Mouse (Mus musculus): ENCODE measurements around the gene Rpl35.
"Not testable (repeated sequence)": the region's sequence is repeated elsewhere in the genome, so short reads cannot be mapped to it uniquely, and the experiment has no call there.

Gene Rpl35

DNA sequence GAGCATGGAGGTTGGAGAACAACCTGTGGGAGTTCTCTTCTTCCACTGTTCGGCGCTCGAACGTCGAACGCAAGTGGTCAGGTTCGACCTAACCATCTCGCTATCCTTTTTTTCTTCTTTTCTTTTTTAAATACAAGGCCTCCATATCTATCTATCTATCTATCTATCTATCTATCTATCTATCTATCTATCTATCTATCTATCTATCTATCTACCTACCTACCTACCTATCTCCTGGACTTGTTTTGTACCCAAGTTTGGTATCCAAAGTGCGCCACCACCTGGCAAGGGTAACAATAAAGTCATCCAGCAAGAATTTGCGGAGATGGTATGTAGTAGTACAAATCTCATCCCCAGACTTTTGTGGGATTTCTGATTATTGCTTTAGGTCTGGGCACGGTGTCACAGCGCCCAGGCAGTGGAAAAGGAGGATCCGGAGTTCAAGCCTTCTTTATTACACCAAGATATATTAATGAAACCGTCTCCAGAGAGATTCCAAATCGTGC is at the start of gene Rpl35:
Gene Rpl35, minus strand, starts transcription at position 51 of the 506 bp plus-strand sequence.
- DNase-seq (ENCODE audit: low spot score), result no peak

DNA sequence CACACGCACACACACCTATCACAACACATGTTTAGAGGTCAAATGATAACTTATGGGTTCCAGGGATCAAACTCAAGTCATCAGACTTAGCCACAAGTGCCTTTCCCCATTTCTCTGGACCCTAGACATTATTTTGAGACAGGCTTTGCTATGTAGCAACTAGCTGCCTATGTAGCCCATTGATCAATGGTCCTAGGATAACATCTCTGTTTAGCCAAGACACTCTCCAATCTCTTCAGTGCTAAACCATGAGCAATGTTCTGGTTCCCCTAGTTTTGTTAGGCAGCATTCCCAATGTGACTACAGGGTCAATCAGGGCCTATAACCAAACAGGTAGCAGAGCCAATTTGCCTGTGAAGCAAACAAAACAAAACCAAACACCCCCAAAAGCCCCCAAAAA is 43.1 kb upstream of the Rpl35 start:
- DNase-seq (ENCODE audit: low spot score), result no peak

DNA sequence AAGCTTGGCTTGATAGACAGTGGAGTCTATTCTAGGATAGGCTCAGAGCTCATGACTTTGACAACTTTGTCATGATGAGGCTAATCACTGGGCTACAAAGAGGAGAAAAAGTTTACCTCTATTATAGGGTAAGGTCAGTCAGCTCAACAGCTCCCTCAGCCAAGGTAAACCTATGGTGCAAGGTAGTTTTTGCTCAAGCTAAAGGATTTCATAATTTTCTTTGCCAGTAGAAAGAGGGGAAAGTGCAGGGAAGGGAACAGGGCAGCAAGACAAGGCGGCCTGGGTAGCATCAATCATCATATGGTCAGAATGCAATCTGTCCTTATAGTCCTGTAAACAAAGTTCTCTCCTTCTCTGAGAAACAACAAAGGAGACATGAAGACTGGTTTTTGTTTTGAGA is 34.8 kb upstream of the Rpl35 start:
- no peak for DNase-seq (ENCODE audit: low spot score)

DNA sequence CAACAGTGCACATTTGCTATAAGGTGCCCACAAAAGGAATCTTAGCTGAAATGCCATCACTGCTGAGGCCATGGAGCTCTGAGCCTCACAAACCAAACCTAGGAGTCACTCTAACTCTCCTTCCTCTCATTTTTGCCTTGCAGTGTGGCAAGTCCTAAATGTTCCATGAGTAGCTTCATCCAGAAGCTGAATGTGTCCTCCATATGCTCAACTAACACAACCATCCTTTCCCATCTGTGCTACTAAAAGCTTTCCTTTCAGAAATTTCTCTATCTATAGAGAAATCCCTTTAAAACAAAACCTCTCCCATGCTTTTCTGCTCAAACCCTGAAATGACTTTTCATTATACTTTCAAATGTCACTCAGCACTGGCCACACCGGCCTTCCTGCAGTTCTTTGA is 26.2 kb upstream of the Rpl35 start:
- DNase-seq (ENCODE audit: low spot score), result no peak

DNA sequence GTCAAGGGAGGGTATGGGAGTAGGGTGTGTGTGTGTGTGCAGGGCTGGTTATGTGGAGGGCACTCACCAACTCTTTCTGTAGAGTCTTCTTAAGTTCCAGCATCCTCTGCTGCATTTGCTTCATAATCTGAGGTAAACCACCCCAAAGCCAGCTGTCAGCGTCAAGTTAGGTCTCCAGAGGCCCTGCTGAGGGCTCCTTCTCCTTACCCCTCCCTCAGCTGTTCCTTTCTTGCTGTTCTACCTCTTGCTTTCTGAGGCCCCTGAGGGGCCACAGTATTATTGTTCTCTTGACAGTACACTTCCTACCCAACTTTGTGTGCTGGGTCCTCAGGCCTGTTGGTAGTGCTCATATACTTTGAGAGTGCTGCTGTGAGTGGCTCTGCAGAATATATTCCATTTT is 14.6 kb upstream of the Rpl35 start:
- DNase-seq (ENCODE audit: low spot score), result no peak

DNA sequence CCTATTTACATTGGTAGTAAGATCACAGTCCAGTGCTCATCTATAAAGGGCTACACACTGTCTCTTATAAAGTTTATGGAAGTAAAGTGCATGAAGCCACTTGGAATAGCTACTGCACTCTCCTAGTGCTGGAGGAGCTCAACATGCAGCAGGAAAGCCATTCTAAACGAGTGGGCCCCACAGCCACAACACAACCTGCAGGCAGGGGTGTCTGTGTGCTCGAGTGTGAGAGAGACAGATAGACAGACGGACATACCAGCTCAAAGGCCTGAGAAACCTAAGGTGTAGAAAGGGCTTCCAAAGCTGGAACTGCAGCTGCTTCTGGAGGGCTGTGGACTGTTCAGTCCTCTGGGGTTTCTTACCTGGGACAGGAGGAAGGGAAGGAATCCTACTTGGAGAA is 11.2 kb upstream of the Rpl35 start:
- DNase-seq (ENCODE audit: low spot score), result no peak

DNA sequence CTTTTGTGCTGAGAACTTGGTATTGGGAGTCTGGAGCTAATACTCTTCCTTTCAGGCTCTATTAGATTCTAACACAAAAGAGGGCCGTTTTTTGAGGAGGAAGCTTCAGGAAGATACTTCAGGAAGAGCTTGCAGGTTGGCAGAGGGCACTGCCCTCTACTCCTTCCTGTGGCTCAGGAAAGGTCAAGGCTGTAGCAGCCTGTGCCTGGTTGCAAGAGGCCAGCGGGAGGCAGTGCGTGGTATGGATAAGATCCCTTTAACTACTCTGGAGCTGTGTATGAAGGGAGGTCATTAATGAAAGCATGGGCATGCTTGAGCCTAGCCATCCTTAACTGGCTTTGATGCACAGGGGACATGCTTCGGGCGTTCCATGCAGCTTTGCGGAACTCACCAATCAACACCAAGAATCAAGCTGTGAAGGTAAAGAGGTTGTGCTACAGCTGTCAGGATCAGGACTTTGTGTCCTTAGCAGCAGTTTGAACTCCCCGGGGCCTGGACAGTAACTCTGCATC is 7.4 kb upstream of the Rpl35 start:
- no peak for DNase-seq (ENCODE audit: low spot score)

DNA sequence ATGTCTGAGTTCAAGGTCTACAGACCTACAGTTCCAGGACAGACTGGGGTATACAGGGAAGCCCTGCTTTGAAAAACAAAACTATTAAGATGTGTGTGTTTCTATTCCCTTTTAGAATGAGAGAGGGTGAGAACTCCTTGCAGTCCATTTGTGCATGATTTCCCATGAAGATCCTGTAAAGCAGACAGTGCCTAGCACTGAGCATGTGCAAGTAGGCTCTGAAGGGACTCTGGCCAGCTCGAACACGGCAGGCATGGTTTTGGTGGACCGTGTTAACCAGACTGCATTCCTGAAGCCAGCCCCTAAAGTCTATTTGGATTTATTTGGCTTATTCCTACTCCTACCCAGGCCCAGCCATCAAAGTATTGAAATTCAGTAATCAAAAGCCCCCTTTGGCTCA is 6.5 kb upstream of the Rpl35 start:
- DNase-seq (ENCODE audit: low spot score), result no peak

DNA sequence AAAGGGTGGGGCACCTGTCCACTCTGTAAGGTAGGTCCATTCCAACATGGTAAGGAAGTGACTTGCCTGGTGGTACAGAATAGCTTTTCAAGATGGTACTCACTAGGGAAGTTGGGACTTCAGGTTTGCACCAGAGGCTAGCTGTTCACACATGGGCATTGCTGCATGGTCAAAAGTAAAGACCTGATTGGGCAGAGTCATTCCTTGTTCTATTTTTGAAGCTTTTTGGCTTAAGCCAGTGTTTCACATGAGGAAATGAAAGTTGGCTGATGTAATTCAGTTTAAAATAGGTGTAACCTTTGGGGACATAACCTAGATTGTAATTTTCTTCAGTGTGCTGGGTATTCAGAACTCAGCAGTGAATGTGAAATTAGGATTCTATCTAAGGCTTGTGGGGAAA is 5.8 kb upstream of the Rpl35 start:
- DNase-seq (ENCODE audit: low spot score), result no peak

DNA sequence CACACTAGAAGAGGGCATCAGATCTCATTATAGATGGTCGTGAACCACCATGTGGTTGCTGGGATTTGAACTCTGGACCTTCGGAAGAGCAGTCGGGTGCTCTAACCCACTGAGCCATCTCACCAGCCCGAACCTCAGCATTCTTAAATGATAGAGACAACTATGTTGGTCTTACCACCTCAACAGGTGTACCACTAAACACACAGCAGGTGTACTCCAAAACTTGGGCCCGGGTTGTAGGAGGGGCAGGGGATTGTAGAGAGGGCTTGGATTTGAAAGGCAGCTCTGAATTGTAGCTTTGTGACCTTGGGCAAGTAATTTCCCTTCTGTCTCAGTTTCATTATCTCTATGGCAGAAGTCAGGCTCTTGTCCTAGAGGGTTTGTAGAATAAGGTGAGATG is 4.7 kb upstream of the Rpl35 start:
- DNase-seq (ENCODE audit: low spot score), result not testable (repeated sequence)

DNA sequence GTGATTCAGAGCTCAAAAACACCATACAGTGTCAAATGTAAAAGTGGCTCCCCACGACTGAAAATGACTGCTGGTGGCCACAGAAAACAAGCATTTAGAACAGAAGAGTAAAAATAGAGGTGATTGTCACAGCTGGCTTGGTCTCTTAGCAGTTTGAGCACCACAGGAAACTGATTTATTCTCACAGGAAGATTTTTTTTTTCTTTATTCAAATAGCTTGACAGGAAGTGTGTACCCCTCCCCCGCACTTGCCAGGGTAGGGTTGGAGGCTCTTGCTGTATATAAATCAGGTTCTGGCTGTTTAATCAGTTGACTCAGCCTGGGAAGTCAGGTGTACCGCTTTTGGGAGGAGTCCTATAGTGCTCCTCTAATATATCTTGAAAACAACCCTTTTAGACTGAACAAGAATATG is 3.5 kb upstream of the Rpl35 start:
- DNase-seq (ENCODE audit: low spot score), result no peak

DNA sequence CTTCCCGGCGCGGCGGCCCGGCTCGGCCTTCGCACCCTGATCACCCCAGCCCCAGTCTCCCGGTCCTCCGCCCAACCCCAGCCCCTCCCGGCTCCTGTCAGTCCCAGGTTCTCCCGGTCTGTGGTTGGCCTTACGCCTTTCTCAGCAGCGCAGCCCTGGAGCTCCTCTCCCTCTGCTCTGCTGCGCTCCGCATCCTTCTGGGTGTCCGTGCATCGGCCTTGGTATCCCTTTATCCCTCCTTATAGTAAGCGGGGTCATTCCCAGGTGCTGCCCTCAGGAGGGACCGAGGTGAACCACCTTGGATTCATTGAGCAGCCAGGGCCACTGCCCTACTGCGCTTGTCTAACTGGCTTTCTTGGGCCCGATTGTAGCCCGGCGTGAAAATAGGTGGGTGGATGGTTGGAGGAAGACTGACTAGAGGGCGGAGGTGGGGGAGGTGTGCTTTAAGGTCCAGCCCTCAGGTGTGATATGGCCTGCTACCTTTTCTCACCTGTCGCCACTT is 3.0 kb upstream of the Rpl35 start:
- DNase-seq (ENCODE audit: low spot score), result no peak

DNA sequence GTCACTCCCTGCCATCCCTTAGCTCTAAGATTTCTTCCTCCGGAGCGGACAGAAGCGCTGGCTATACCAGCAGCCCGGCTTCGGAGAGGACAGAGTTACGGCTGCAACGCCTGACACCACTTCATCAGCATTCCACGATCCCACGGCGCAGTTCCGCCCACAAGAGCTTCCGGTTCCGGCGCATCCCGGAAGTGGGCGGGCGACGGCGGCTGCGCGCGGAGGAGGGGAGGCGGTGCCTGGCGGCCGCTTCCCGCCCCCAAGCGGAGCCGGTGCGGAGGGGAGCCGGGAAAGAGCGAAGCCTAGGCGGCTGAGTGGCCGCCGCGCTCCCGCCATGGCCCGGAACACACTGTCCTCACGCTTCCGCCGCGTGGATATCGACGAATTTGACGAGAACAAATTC is 2.4 kb upstream of the Rpl35 start:
- DNase-seq (ENCODE audit: low spot score), result peak; percentile 94

DNA sequence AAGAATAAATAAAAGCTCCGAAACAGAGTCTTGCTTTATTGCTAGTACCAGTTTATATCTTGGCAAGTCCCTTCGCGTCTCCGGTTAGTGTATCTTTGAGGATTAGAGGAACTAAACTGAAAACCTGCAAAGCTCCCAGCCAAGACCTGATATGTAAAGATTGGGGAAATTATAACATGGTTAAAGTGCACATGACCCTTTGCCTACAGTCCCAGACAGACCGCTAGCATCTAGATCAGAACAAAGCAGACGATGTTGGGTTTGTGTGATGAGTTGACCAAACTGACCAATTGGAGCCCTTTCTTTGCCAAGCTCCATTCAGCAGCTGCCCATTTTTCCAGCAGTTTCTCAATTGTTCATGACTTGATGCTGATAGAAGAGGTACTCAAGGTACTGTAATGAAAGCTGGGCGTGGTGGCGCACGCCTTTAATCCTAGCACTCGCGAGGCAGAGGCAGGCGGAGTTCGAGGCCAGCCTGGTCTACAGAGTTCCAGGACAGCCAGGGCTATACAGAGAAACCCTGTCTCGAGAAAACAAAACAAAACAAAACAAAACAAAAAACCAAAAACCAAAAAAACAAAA is 816 bp upstream of the Rpl35 start:
- DNase-seq (ENCODE audit: low spot score), result no peak

DNA sequence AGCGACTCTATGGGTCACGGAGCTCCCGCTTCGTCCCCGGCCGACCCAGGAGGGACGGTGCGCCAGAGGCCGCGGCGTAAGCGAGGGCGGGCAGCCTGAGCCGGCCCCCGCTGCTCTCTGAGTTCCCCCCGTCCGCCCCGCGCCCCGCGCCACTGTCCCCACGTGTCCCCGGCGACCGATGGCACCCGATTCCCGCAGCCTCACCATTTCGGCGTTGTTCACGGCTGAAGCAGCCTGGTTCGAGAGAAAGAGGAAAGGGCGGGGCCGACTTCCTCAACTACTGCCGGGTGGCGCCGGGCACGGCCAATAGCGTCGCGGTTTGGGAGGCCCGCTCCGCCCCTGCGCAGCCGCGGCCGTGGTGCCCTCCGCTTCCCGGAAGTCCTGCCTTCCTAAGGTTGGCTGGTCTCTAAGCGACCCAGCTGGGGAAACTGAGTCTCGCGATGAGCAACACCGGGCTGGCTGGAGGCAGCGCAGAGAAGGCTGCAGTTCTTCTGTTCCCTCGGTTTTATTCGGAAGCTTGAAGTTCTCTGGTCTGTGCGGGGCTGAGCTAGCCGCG is 466 bp downstream of the Rpl35 start, which contains the start of gene Arpc5l:
Gene Arpc5l, plus strand, starts transcription at position 469 of the 556 bp plus-strand sequence.
- DNase-seq (ENCODE audit: low spot score), result peak; percentile 86

DNA sequence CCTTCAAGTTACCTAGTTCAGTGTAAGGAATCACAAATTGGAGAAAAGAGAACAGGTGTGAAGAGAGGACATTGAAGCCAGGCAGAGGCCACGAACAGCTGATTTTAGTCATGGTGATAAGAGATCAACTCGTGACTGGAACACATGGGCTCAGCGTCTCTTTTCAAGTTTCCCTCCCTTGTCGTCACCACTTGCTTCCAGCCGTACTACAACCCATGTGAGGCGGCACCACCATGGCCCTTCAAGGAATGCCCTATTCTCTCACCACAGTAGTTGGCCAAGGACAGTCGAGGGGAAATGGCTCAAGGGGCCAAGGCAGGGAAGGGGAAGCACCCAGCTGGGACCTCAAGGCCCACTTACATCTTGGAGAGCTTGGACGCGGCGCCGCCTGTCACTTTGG is 1.1 kb downstream of the Rpl35 start:
- no peak for DNase-seq (ENCODE audit: low spot score)

DNA sequence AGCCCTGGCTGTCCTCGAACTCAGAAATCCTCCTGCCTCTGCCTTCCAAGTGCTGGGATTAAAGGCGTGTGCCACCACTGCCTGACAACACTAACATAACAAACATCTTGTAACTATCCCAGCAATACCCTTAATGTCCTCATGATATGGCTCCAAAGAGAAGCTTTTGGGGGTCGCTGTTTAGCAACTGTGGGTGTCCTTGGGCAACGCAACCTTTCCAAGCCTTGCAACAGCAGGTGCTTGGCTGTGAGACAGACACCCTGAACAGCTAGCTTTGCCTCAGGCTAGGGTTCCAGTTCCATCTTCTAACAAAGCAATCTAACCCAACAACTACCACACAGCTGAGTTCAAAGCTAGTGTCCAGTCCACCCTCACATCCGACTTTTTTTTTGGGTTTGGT is 1.9 kb downstream of the Rpl35 start:
- no peak for DNase-seq (ENCODE audit: low spot score)

DNA sequence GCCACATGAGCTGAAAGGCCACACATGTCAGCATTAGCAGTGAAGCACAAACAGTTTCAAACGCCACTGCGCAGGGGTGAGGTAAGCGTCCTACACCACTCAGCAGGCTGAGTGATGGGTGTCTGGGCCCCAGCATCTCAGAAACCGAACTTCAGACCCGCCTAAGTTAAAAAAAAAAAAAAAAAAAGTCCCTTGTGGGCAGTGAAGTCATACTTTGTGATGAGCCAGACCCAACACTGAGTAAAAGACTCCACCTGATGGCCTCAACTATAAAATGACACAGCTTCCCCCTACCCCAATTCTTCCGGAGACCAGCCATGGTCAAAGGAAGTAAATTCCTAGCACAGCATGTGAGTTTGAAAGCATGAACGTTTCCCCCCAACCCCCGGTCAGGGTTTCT is 2.3 kb downstream of the Rpl35 start:
- DNase-seq (ENCODE audit: low spot score), result no peak

DNA sequence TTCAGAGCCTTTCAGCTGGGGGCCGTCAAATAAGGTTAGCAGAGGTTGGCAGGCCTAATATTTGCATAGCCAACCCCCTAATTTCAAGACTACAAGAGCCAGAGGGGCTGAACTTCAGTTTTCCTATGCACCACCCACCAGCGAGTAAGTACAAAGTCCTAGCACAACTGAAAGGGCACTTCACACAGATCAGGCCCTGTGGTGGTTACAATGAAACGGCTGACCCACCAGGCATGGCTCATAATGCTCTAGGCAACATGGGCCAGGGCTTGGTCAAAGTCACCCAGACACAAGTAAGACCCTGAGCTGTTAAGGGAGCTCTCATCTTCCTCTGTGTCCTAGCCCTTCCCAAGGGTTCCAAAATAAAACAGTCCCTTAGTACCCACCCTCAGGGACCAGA is 3.6 kb downstream of the Rpl35 start:
- no peak for DNase-seq (ENCODE audit: low spot score)

DNA sequence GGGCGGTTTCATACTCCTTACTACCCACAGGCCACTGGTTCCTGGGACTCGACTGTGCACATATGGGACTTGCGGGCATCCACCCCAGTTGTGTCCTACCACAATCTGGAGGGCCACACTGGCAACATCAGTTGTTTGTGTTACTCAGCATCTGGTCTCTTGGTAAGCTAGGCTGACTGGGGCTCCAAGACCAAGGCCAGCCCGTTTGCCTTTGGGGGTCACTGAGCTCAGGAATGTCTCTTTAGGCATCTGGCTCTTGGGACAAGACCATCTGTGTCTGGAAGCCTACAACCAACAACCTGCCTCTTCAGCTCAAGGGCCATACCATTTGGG is 4.9 kb downstream of the Rpl35 start:
- DNase-seq (ENCODE audit: low spot score), result no peak

DNA sequence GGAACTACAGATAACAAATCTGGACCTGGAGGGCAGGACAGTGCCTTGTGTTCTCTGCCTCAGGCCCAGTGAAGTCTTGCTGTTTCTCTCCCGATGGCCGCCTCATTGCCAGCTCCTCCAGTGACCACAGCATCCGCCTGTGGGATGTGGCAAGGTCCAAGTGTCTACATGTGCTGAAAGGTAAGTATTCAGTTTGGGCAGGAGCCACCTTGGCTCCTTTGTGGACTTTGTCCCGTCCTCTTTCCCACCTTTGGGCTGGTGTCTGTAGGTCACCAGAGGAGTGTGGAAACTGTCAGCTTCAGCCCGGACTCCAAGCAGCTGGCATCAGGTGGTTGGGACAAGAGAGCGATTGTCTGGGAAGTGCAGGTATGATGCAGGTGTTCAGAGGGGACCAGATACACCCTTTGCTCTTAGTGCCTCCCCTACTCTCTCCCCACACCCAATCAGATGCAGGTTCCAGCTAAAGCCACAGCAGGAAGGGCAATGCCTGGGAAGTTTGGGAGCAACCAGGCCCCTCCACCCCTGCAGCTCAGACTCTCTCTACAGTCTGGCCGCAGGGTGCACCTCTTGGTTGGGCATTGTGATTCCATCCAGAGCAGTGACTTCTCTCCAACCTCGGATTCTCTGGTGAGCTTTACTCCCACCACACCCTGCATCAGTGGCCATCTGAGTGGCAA is 5.4 kb downstream of the Rpl35 start:
- DNase-seq (ENCODE audit: low spot score), result no peak

DNA sequence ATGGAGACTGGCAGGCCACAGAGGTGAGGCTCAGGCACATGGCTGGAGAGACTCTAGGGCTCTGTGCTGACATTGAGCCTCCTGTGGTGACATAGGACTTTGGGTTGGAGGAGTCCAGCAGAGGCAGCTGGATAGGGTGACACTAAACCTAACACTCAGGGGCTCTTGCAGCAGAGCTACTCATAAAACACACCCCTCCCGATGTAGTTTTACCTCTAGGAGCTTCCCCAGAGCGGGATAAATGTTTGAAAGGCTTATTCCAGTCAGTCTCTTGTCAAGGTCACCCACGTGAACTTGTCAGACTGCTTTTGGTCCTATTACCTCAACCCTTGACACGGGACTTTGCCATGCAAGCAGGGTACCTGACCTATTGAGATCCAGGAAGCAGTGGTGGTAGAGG is 6.0 kb downstream of the Rpl35 start:
- DNase-seq (ENCODE audit: low spot score), result no peak
